Mouse (Mus musculus): ENCODE measurements at regions not wholly inside any gene's neighbourhood (a gene's known extent, or its start where the extent isn't known, plus 50 kb on each side); places are given as distances from the start of the nearest gene placed in this dataset.

GRCm38 (mm10) chr11:21041201-21041600 lies 49.9 kb upstream of the Peli1 start:
- DNase-seq, result no peak
